Mouse (Mus musculus) liver, postnatal 0 days (tissue): ENCODE measurements around the gene St6galnac3.

Source experiments
- CTCF ChIP-seq: sonication (generic); IDR thresholded peaks from 2 replicates; pipeline ENCODE4 v1.5.1; 2016; ENCODE audit warnings: antibody characterized with exemption, low read depth
- EP300 ChIP-seq: IDR thresholded peaks from 2 replicates; pipeline ENCODE4 v1.6.1; 2016; ENCODE audit warnings: antibody characterized with exemption, low read depth, mild to moderate bottlenecking

GRCm38 (mm10) chr3:153277389-153277999, 447.5 kb downstream of the St6galnac3 start:
- no peak for TF ChIP-seq CTCF
- TF ChIP-seq EP300: no peak
